Mouse (Mus musculus) adrenal gland, adult (tissue): ENCODE measurements around the gene Gm20716.
"Not testable (repeated sequence)": the region's sequence is repeated elsewhere in the genome, so short reads cannot be mapped to it uniquely, and the experiment has no call there.

Experiments
- DNase-seq, 2 experiments: peaks; one replicate each; pipeline ENCODE4 v3.0.0; 2022 to 2023; ENCODE audit warnings: low spot score in 1 of 2; ENCODE audit not compliant: inconsistent age in 2 of 2

Gene Gm20716

GRCm38 (mm10) chr2:168167781-168168180 lies 62.4 kb downstream of the Gm20716 start:
- no peak for DNase-seq

- DNase-seq, result peak in 1 of 2 experiments; percentile 34
Measured at GRCm38 (mm10) chr2:168166750-168167460, 63.3 kb downstream of the Gm20716 start.

DNA sequence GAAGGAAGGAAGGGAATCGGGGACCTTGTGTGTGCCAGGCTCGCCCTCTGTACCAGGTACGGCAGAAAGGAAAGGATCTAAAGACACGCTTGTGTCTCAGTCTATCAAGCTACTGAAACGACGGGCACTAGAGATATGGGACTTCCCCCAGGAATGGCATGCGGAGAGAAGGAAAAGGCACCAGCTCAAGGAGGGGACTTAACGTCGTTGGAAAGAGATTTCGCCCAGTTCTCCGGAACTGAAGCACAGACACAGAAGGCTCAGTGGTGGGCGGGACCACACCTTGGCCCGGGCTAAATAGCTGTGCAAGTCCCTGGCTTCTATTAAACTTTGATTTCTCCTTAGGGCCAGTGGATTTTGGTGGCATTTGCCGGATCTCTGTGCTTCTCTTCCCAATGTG lies 68.2 kb downstream of the Gm20716 start:
- DNase-seq, result no peak

GRCm38 (mm10) chr2:168161514-168161971 lies 68.6 kb downstream of the Gm20716 start:
- no peak for DNase-seq

GRCm38 (mm10) chr2:168160370-168160930 lies 69.7 kb downstream of the Gm20716 start:
- no peak for DNase-seq

DNA sequence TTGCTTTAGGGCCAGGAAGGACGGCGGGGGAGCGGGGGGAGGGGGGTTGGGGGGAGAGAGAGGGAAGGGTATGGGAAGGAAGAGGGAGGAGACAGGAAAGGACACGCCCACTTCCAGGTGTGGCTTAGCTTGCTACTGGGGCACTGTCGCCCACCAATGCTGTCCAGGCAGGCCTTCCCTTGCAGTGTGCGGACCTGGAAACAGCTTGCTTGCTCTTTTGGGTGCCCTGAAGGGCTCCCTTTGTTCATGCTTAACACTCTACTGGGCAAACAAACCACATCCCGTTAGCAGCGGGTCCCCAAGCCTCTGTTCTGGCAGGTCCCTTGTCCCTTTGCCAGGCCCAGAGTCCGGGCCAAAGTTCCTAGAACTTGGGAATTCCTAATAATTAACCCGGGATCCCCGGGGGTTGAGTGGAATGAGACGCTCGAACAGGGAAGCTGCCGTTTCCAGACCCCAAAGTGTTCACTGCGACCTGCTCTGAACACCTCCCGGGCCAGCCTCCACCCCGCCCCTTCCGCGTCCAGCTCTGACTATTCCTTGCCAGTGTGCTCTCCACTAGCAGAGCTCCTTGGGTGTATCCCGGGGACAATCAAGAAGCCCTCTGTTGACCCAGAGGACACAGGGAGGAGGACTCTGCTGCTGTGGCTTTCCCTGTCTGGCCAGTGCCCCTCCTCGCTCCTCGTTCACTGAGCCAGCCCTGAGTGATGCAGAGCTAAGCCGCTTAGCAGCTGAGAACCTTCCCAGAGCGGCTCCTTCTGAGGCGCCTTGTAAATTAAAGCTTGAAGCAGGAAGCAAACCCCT lies 71.1 kb downstream of the Gm20716 start:
- DNase-seq, result no peak

GRCm38 (mm10) chr2:168157974-168158373 lies 72.2 kb downstream of the Gm20716 start:
- not testable (repeated sequence) for DNase-seq

- DNase-seq, result no peak
Measured at GRCm38 (mm10) chr2:168156361-168156760, 73.8 kb downstream of the Gm20716 start.

GRCm38 (mm10) chr2:168155666-168156065 lies 74.5 kb downstream of the Gm20716 start:
- no peak for DNase-seq

DNA sequence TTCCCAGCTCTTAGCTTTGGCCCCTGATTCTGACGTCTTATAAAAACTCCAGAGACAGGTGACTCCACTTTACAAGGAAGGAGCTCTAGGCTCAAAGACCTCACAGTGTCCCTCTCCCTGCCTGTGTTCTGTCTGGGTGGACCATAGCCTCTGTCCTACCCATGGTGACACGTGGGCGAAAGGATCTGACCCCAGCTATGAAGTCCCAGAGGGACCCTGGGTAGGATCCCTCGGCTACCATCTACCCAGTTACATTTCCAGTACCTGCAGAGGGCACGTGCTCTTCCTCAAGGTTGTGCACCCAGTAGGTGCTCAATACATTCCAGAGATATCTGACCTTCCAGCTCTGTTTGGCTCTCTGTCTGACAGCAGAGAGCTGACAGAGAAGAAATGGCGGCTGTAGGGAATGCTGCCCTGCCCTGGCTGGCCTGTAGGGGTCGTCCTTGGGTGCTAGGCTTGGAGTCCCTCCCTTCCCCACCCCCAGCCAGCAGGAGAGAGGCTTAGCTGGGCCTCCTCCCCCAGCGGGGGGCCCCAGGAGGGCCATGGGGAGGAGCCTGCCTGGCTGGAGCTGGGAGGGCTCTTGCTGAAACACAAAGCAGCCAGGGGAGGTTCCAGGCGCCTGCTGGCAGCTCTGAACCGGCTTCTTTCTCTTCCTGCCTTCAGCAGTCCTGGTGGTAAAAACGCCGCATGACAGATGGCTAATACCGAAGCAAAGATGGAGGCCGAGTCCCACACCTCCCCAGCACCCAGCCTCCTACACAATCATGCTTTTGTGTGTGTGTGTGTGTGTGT lies 75.9 kb downstream of the Gm20716 start:
- peak; percentile 87 to 91 for DNase-seq

DNA sequence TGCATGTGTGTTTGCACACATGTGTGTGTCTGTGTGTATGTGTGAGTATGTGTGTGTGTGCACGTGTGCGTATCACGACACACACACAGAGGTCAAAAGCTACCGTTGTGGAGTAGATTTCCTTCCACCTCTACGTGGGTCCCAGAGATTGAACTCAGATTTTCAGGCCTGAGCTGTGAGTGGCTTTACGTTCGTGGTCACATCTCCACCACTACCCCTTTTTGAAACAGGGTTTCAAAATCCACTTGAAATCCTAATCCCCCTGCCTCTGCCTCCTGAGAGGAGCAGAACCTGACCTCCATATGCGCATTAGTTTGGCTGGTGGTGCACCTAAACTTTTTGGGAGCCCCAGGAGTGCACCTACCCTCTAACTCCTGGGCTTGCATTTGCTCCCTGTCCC lies 80.9 kb downstream of the Gm20716 start:
- DNase-seq, result no peak

DNA sequence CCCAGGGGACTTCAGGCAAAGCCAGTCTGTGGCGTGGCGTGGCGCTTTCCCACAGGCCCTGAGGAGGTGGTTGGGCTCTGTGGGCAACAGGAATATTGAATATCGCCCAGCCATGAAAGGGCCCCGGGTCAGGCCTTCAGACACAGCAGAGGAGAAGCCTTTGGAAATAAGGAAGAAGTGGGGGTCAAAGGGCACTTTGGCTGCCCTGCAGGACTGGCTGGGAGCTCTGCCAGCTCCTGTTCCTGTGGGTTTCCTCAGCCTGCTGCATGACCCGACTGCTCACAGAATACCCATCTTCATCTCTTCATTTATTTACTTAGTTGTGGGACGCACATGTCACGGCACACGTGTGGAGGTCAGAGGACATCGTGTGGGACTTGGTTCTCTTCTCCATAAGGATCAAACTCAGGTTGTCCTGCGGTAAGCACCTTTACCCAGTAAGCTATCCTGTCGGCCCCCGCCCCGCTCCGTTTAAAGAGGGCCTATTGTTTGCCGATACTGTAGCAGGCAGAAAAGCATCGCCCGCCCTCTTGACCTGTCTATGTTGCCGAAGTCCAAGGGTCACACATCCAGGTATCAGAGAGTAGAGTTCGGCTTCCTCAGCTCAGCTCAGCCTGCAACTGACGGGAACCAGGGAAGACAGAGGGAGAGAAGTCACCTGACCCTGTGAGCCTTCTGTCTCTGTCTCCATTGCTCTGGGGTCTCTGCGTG lies 82.3 kb downstream of the Gm20716 start:
- DNase-seq, result peak in 1 of 2 experiments; percentile 51

DNA sequence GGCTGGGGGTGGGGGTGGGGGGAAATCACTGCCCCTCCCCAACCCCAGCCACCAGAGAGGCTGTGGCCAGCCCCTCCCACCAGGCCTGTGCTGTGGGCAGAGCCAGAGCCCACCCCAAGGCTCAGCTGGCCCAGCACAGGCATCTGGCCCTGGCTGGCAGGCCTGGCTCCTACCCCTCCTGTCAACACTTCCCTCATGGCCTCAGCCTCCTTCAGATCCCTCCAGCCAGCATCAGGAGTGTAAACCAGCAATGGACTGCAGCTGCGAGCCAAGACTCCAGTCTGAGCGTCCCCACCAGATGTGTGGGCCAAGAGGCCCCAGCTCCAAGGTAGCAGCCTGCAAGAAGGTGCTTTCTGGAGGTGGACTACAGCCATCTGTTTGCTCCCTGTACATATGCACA lies 84.7 kb downstream of the Gm20716 start:
- DNase-seq, result no peak

- no peak for DNase-seq
Measured at GRCm38 (mm10) chr2:168143794-168144193, 86.4 kb downstream of the Gm20716 start.

DNA sequence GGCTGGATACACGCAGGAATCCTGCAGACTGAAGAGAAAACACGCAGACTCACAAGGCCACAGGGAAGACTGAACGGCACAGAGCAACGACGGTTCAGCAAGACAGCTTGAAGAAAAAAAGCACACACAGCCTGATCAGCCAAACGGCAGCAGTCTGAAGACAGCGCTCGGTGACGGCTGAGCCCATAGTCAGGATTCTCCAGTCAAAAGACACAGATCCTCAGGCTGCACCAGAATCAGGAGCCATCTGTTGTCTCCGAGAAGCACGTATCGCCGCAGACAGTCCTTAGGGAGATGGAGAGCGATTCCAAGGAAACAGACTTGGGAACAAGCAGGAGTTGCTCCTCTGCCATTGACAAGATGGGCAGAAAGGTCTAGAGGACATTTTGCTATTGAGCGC lies 93.0 kb downstream of the Gm20716 start:
- DNase-seq, result no peak
